Mouse (Mus musculus) ovary, adult 18-20 months (tissue): Measurements from ENCODE around the gene Xrcc4.

Experiments
- DNase-seq: peaks from one replicate; pipeline ENCODE4 v3.0.0; 2022; ENCODE audit warnings: low spot score, mixed read lengths

Gene Xrcc4

GRCm38 (mm10) chr13:89944354-89944753, 145.1 kb downstream of the Xrcc4 start:
- no peak for DNase-seq

- DNase-seq: peak; percentile 11
Observed at GRCm38 (mm10) chr13:89929477-89929876, 159.9 kb downstream of the Xrcc4 start.

GRCm38 (mm10) chr13:89918814-89919481, 170.5 kb downstream of the Xrcc4 start:
- no peak for DNase-seq

GRCm38 (mm10) chr13:89914332-89914731, 175.1 kb downstream of the Xrcc4 start:
- no peak for DNase-seq

GRCm38 (mm10) chr13:89913891-89914290, 175.5 kb downstream of the Xrcc4 start:
- DNase-seq: no peak

- no peak for DNase-seq
Observed at GRCm38 (mm10) chr13:89906120-89906519, 183.3 kb downstream of the Xrcc4 start.

GRCm38 (mm10) chr13:89899066-89899465, 190.3 kb downstream of the Xrcc4 start:
- DNase-seq: no peak

- DNase-seq: no peak
Observed at GRCm38 (mm10) chr13:89892140-89892539, 197.3 kb downstream of the Xrcc4 start.

GRCm38 (mm10) chr13:89890159-89890558, 199.2 kb downstream of the Xrcc4 start:
- no peak for DNase-seq

GRCm38 (mm10) chr13:89889074-89889473, 200.3 kb downstream of the Xrcc4 start:
- peak; percentile 13 for DNase-seq

GRCm38 (mm10) chr13:89883523-89883922, 205.9 kb downstream of the Xrcc4 start:
- DNase-seq: no peak

GRCm38 (mm10) chr13:89881281-89881680, 208.1 kb downstream of the Xrcc4 start:
- no peak for DNase-seq

- no peak for DNase-seq
Observed at GRCm38 (mm10) chr13:89878832-89879468, 210.5 kb downstream of the Xrcc4 start.

- no peak for DNase-seq
Observed at GRCm38 (mm10) chr13:89875499-89875898, 213.9 kb downstream of the Xrcc4 start.

- no peak for DNase-seq
Observed at GRCm38 (mm10) chr13:89872725-89873124, 216.7 kb downstream of the Xrcc4 start.

GRCm38 (mm10) chr13:89854139-89854538, 235.3 kb downstream of the Xrcc4 start:
- no peak for DNase-seq

GRCm38 (mm10) chr13:89850746-89851145, 238.7 kb downstream of the Xrcc4 start:
- DNase-seq: no peak

GRCm38 (mm10) chr13:89849955-89850354, 239.5 kb downstream of the Xrcc4 start:
- DNase-seq: no peak

GRCm38 (mm10) chr13:89838635-89839034, 250.8 kb downstream of the Xrcc4 start:
- DNase-seq: no peak

GRCm38 (mm10) chr13:89834485-89834884, 254.9 kb downstream of the Xrcc4 start:
- DNase-seq: no peak

GRCm38 (mm10) chr13:89833053-89833670, 256.2 kb downstream of the Xrcc4 start:
- no peak for DNase-seq

- DNase-seq: no peak
Observed at GRCm38 (mm10) chr13:89828429-89828970, 260.9 kb downstream of the Xrcc4 start.

GRCm38 (mm10) chr13:89827838-89828237, 261.6 kb downstream of the Xrcc4 start:
- DNase-seq: no peak
